Mouse (Mus musculus): ENCODE results near the gene Osbpl7. TPM values are rescaled to one million over a fixed set of nuclear protein-coding genes. Genes with fewer than 3 reads are reported as not detected.

Gene Osbpl7
- total and polyA plus RNA-seq, 3 experiments, result 11.5 to 18.9 TPM; not detected in 1

DNA sequence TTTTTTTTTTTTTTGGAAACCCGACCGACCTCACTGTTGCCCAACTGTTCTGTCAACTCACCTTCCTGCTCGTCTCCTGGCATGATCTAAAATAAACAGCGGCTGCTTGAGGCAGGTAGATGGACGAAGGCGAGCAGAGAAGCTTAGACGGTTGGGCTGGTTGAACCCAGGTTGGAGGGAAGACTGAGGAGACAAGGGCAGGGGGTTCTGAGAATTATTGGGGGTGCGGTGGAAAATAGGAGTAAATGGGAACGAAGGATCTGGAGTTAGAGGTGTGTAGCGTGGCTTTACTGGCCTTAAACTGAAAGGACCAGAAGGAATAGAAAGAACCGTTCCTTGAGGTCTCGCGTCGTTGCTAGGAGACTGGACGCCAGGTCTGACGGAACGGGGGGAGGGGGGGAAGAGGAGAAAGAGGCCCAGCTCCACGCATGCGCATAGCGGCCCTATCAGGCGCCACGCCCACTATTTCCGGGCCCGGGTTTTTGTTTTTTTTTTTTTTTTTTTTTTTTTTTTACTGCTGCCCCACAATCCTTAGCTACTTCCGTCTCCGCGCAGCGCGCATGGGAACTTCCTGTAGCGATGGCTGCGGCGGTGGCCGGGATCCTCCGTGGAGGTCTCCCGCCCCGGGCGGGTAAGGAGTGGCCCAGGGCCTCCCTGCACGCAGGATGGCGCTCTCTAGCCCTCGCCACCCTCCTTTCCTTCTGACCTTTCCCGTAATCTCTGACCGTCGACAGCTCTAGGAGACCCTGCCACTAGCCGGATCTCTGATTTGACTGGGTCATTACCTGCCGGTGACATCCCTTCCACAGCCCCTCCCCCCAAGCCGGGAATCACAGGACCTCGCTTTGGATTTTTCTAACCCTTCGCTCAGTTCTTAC, 9.2 kb upstream of the Osbpl7 start, which contains the start of the genes Lrrc46 and Mrpl10 (continued):
- no peak for TF ChIP-seq SMC3 (IDR thresholded peaks at IDR 0.05; ENCODE audit: low read depth, low read length)
- peak; percentile 52; the same call in 1 of the 2 replicates for TF ChIP-seq TCF12 (IDR thresholded peaks at IDR 0.05; ENCODE audit: low read depth, low read length)
- peak; percentile 88 for TF ChIP-seq TBP (IDR thresholded peaks at IDR 0.05; ENCODE audit: low read depth, low read length)
- TF ChIP-seq BHLHE40 (IDR thresholded peaks at IDR 0.05; ENCODE audit: borderline replicate concordance, low read depth, low read length), result no peak
- TF ChIP-seq CHD1 (IDR thresholded peaks at IDR 0.05; ENCODE audit: low read depth, low read length), result no peak

DNA sequence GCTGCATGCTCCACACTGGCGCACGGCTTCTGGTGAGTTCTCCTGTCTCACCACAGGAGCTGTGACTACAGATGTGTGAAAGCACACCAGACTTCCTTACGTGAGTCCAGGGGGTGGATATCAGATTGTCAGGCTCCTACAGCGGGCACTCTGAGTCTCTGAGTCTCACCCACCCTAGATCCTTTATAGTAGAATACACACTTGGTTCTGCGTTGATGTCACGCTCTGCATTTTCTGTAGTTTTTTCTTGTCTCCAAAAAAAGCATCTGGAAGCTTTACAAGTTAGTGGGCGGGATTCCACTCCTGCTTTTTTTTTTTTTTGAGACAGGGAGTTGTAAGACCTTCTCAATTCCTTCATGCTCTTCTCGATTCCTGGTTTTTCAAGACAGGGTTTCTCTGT, 5.5 kb upstream of the Osbpl7 start:
- peaks cover 0 to 10% of the 10 kb centered on the region in 2 experiments; a peak in 2 of 4 replicates for H3K36me3 ChIP-seq (ENCODE audit: control insufficient read depth in 1 of 2, insufficient read depth in 2 of 2, low read length in 2 of 2)
- H3K9ac ChIP-seq (ENCODE audit: control insufficient read depth, low read depth, low read length, poor library complexity, severe bottlenecking), result no peak overlapping the region
- H3K27ac ChIP-seq (ENCODE audit: control insufficient read depth, low read depth, low read length), result no peak overlapping the region
- no peaks in the 10 kb centered on the region for H3K9me3 ChIP-seq (replicated peaks; ENCODE audit: insufficient read depth, low read length)
- DNase-seq (ENCODE audit: low read depth, low spot score), result no peak
- H3K79me2 ChIP-seq (ENCODE audit: control insufficient read depth, insufficient read depth, low read length, poor library complexity), result peaks cover 21% of the 10 kb centered on the region
- no peaks in the 10 kb centered on the region for H3K27me3 ChIP-seq (ENCODE audit: control insufficient read depth in 1 of 2, insufficient read depth in 2 of 2, low read length in 2 of 2)
- no peak for TF ChIP-seq CHD1 (IDR thresholded peaks at IDR 0.05; ENCODE audit: low read depth, low read length)
- TF ChIP-seq POLR2A (IDR thresholded peaks at IDR 0.05; ENCODE audit: control insufficient read depth in 1 of 2, insufficient read depth in 1 of 2, low read depth in 1 of 2, low read length in 2 of 2, poor library complexity in 1 of 2), result no peak
- TF ChIP-seq ZMIZ1 (IDR thresholded peaks at IDR 0.05; ENCODE audit: low read depth, low read length), result no peak
- TF ChIP-seq MYB (IDR thresholded peaks at IDR 0.05; ENCODE audit: low read depth, low read length), result no peak
- peaks cover 0 to 9% of the 10 kb centered on the region in 2 experiments; a peak in 2 of 4 replicates for H3K4me1 ChIP-seq (ENCODE audit: control insufficient read depth in 1 of 2, insufficient read depth in 2 of 2, low read length in 2 of 2)
- no peak overlapping the region for H3K4me3 ChIP-seq (ENCODE audit: control insufficient read depth in 1 of 2, insufficient read depth in 1 of 2, low read depth in 2 of 2, low read length in 2 of 2)

DNA sequence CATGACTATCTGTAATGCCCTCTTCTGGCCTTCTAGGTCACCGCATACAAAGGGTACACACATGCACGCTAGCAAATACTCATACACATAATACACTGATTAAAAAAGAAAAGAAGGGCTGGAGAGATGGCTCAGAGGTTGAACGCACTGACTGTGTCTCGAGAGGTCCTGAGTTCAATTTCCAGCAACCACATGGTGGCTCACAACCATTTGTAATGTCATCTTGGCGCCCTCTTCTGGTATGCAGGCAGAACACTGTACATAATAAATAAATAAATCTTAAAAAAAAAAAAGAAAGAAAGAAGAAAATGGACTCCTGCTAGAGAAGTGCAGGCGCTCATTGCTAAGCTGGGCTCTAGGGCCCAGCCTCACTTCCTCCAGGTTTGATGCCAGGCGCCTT, 4.6 kb upstream of the Osbpl7 start:
- DNase-seq (ENCODE audit: low read depth, low spot score), result peak; percentile 84
- H3K9me3 ChIP-seq (replicated peaks; ENCODE audit: insufficient read depth, low read length), result no peaks in the 10 kb centered on the region
- H3K27ac ChIP-seq (ENCODE audit: control insufficient read depth, low read depth, low read length), result no peak overlapping the region
- no peak overlapping the region for H3K4me3 ChIP-seq (ENCODE audit: control insufficient read depth in 1 of 2, insufficient read depth in 1 of 2, low read depth in 2 of 2, low read length in 2 of 2)
- peaks cover 21% of the 10 kb centered on the region for H3K79me2 ChIP-seq (ENCODE audit: control insufficient read depth, insufficient read depth, low read length, poor library complexity)
- peaks cover 0 to 7% of the 10 kb centered on the region in 2 experiments; a peak in 2 of 4 replicates for H3K36me3 ChIP-seq (ENCODE audit: control insufficient read depth in 1 of 2, insufficient read depth in 2 of 2, low read length in 2 of 2)
- H3K9ac ChIP-seq (ENCODE audit: control insufficient read depth, low read depth, low read length, poor library complexity, severe bottlenecking), result no peak overlapping the region
- H3K4me1 ChIP-seq (ENCODE audit: control insufficient read depth in 1 of 2, insufficient read depth in 2 of 2, low read length in 2 of 2), result peaks cover 0 to 10% of the 10 kb centered on the region in 2 experiments; a peak in 2 of 4 replicates
- no peaks in the 10 kb centered on the region for H3K27me3 ChIP-seq (ENCODE audit: control insufficient read depth in 1 of 2, insufficient read depth in 2 of 2, low read length in 2 of 2)
- TF ChIP-seq UBTF (IDR thresholded peaks at IDR 0.05; ENCODE audit: borderline replicate concordance, insufficient read depth, low read depth, low read length) (no peak), NELFE (IDR thresholded peaks at IDR 0.05; ENCODE audit: low read depth, low read length) (no peak), MYC (IDR thresholded peaks at IDR 0.05; ENCODE audit: low read depth, low read length) (peak; percentile 95), USF1 (IDR thresholded peaks at IDR 0.05; ENCODE audit: low read depth, low read length) (no peak; the same call in 1 of the 2 replicates), POLR2AphosphoS2 (IDR thresholded peaks at IDR 0.05; ENCODE audit: low read length) (0 out of 2 replicates have a peak, but pooled peaks have one; percentile 32), ZMIZ1 (IDR thresholded peaks at IDR 0.05; ENCODE audit: low read depth, low read length) (no peak), MXI1 (IDR thresholded peaks at IDR 0.05; ENCODE audit: low read depth, low read length) (peak; percentile 46; the same call in 1 of the 2 replicates), MAZ (IDR thresholded peaks at IDR 0.05; ENCODE audit: low read depth, low read length) (no peak), POLR2AphosphoS5 (IDR thresholded peaks at IDR 0.05; ENCODE audit: borderline replicate concordance, low read depth, low read length) (no peak), TBP (IDR thresholded peaks at IDR 0.05; ENCODE audit: low read depth, low read length) (0 out of 2 replicates have a peak, but pooled peaks have one; percentile 16), KAT2A (conservative IDR thresholded peaks at IDR 0.05; ENCODE audit: low read depth, low read length) (no peak), HCFC1 (IDR thresholded peaks at IDR 0.05; ENCODE audit: low read depth, low read length) (peak; percentile 41; the same call in 1 of the 2 replicates), ELF1 (IDR thresholded peaks at IDR 0.05; ENCODE audit: low read depth, low read length) (no peak), RAD21 (IDR thresholded peaks at IDR 0.05; ENCODE audit: low read depth, low read length) (peak; percentile 54), MYB (IDR thresholded peaks at IDR 0.05; ENCODE audit: low read depth, low read length) (no peak), MAX (IDR thresholded peaks at IDR 0.05; ENCODE audit: low read length) (peak; percentile 46; the same call in 1 of the 2 replicates), NRF1 (IDR thresholded peaks at IDR 0.05; ENCODE audit: insufficient read depth, low read depth, low read length, poor library complexity, severe bottlenecking) (no peak), GATA1 (IDR thresholded peaks at IDR 0.05; ENCODE audit: low read depth, low read length) (no peak), ZKSCAN1 (IDR thresholded peaks at IDR 0.05; ENCODE audit: low read depth, low read length) (no peak; the same call in 1 of the 2 replicates), BHLHE40 (IDR thresholded peaks at IDR 0.05; ENCODE audit: borderline replicate concordance, low read depth, low read length) (no peak), JUND (IDR thresholded peaks at IDR 0.05; ENCODE audit: low read depth, low read length) (no peak), CTCF (IDR thresholded peaks at IDR 0.05 in 2 of 3, conservative IDR thresholded peaks at IDR 0.05 in 1 of 3; ENCODE audit: control insufficient read depth in 1 of 3, insufficient read depth in 1 of 3, low read depth in 2 of 3, low read length in 3 of 3, poor library complexity in 1 of 3, severe bottlenecking in 1 of 3) (peak; percentile 48 to 78 (median 53)), ZNF384 (IDR thresholded peaks at IDR 0.05; ENCODE audit: low read depth, low read length) (peak; percentile 94)

Data from MEL (cell line).